Mouse (Mus musculus) neural tube, embryonic 13.5 days (tissue): Measurements from ENCODE around the gene Zfp408. TPM values are rescaled to one million over a fixed set of nuclear protein-coding genes. Genes with fewer than 3 reads are reported as not detected.

Source experiments
- polyA plus RNA-seq: library from polyadenylated mRNA; unstranded; fragments of >200 nt; fragmentation: Nextera tagmentation; extraction: Ambion mirVana; gene quantifications from 2 replicates; pipeline ENCODE4 v1.2.1, GENCODE M21; 2015

Gene Zfp408
- polyA plus RNA-seq, 1 experiment from 2014 or later: 12.9 TPM

Other genes with a start within 250 kb of the Zfp408 start
- gene 1110051M20Rik, start 205.1 kb downstream of the Zfp408 start, polyA plus RNA-seq: 124 and 130 TPM in 2 replicates
- gene Lrp4, start 192.3 kb downstream of the Zfp408 start, polyA plus RNA-seq: 5.1 and 5.8 TPM in 2 replicates
- gene Ckap5, start 123.0 kb downstream of the Zfp408 start, polyA plus RNA-seq: 102 and 113 TPM in 2 replicates
- gene F2, start 13.4 kb downstream of the Zfp408 start, polyA plus RNA-seq: 0.20 and 0.34 TPM in 2 replicates
- 87.2 and 90.6 TPM in 2 replicates for gene Arhgap1, start 69 bp upstream of the Zfp408 start, polyA plus RNA-seq
- gene Atg13, start 60.8 kb upstream of the Zfp408 start, polyA plus RNA-seq: 36.0 and 36.2 TPM in 2 replicates
- gene Harbi1, start 61.1 kb upstream of the Zfp408 start, polyA plus RNA-seq: 19.5 and 22.4 TPM in 2 replicates
- gene Ambra1, start 80.3 kb upstream of the Zfp408 start, polyA plus RNA-seq: 21.0 and 22.9 TPM in 2 replicates